Mouse (Mus musculus) liver, embryonic 14.5 days (tissue): ENCODE measurements around the gene Bend5. TPM values are rescaled to one million over a fixed set of nuclear protein-coding genes. Genes with fewer than 3 reads are reported as not detected.

Experiments
- ATAC-seq: fragments of 200-750 bp; cut with Nextera tagmentation; 2 replicates; pipeline ENCODE4 v1.8.0; 2017; ENCODE audit warnings: moderate number of reproducible peaks, mild to moderate bottlenecking, moderate library complexity; ENCODE audit not compliant: insufficient read depth
- DNase-seq, 3 experiments: peaks; one replicate each; pipeline ENCODE4 v3.0.0-alpha.2; 2012 to 2013; ENCODE audit warnings: low read depth in 3 of 3, low spot score in 3 of 3
- H3K27ac ChIP-seq: fragments of 300-500 bp; sonication (generic); 2 replicates; pipeline ENCODE4 v1.5.1; 2014; ENCODE audit warnings: moderate library complexity, mild to moderate bottlenecking, control low read depth, inconsistent platforms
- H3K27me3 ChIP-seq: fragments of 300-500 bp; sonication (generic); 2 replicates; pipeline ENCODE4 v1.6.1; 2014; ENCODE audit warnings: mild to moderate bottlenecking, low read length, moderate library complexity; ENCODE audit not compliant: control insufficient read depth, insufficient read depth
- H3K36me3 ChIP-seq: fragments of 300-500 bp; sonication (generic); replicated peaks from 2 replicates; pipeline ENCODE4 v1.6.1; 2014; ENCODE audit warnings: low read depth; ENCODE audit not compliant: control insufficient read depth, insufficient read depth
- H3K4me1 ChIP-seq, 2 experiments: fragments of 200-500 bp in 1 of 2; fragments of 300-500 bp in 1 of 2; sonication (generic) in 1 of 2; replicated peaks; 2 replicates each; pipeline ENCODE4 v1.6.1; 2012 to 2014; ENCODE audit warnings: antibody characterized with exemption in 1 of 2, inconsistent platforms in 1 of 2, low read length in 1 of 2; ENCODE audit not compliant: control insufficient read depth in 2 of 2, insufficient read depth in 2 of 2
- H3K4me2 ChIP-seq: fragments of 300-500 bp; sonication (generic); 2 replicates; pipeline ENCODE4 v1.6.1; 2014; ENCODE audit warnings: low read depth, mild to moderate bottlenecking, control low read depth, moderate library complexity
- H3K4me3 ChIP-seq, 2 experiments: fragments of 200-500 bp in 1 of 2; fragments of 300-500 bp in 1 of 2; sonication (generic) in 1 of 2; 2 replicates each; pipeline ENCODE4 v1.5.1; 2012 to 2014; ENCODE audit warnings: low read depth in 2 of 2, low read length in 2 of 2, mild to moderate bottlenecking in 2 of 2, control low read depth in 1 of 2, inconsistent platforms in 1 of 2, moderate library complexity in 1 of 2; ENCODE audit not compliant: insufficient read depth in 1 of 2
- H3K9ac ChIP-seq: fragments of 300-500 bp; sonication (generic); replicated peaks from 2 replicates; pipeline ENCODE4 v1.6.1; 2014; ENCODE audit warnings: mild to moderate bottlenecking, control low read depth, moderate library complexity
- H3K9me3 ChIP-seq: fragments of 300-500 bp; sonication (generic); 2 replicates; pipeline ENCODE4 v1.6.1; 2016; ENCODE audit warnings: low read length, mixed read lengths; ENCODE audit not compliant: control insufficient read depth
- CTCF ChIP-seq: IDR thresholded peaks from 2 replicates; pipeline ENCODE4 v1.5.1; 2016; ENCODE audit warnings: antibody characterized with exemption, low read depth, control low read depth
- EP300 ChIP-seq: IDR thresholded peaks from 2 replicates; pipeline ENCODE4 v1.6.1; 2016; ENCODE audit warnings: antibody characterized with exemption, low read depth
- WGBS: fragments of 180-500 bp; shearing (Covaris S2); extraction: QIAGEN DNeasy Blood & Tissue Kit; methylation state at CpG from one replicate; pipeline ENCODE4 v1.1.7; 2014; ENCODE audit not compliant: insufficient replicate concordance; 5-methylcytosine and 5-hydroxymethylcytosine counted together
- polyA plus RNA-seq, 2 experiments: library from polyadenylated mRNA; depleted of rRNA in 1 of 2; stranded (reverse) in 1 of 2; unstranded in 1 of 2; fragments of >200 nt; fragmentation: Nextera tagmentation in 1 of 2; extraction: Ambion mirVana in 1 of 2; gene quantifications; 2 replicates each; pipeline versions ENCODE4 v1.2.1 to v1.2.3; 2012 to 2014

Bend5 gene
- polyA plus RNA-seq, 2 experiments, result 0.32 to 0.47 TPM

- no peak overlapping the region for H3K4me3 ChIP-seq
- H3K27me3 ChIP-seq, result no peaks in the 10 kb centered on the region
- no peak overlapping the region for H3K4me2 ChIP-seq
- ATAC-seq (no peak), DNase-seq (no peak)
- TF ChIP-seq EP300, result no peak
- no peak for TF ChIP-seq CTCF
- H3K27ac ChIP-seq, result no peak overlapping the region
- H3K36me3 ChIP-seq, result no peaks in the 10 kb centered on the region
- H3K9me3 ChIP-seq, result no peaks in the 10 kb centered on the region
- WGBS, result 59% methylated on average over 4 of the region's 4 CpGs
- no peak overlapping the region for H3K9ac ChIP-seq
- H3K4me1 ChIP-seq, result no peaks in the 10 kb centered on the region
Measured at GRCm38 (mm10) chr4:111467796-111468195, 53.0 kb downstream of the Bend5 start.

- H3K9me3 ChIP-seq, result no peaks in the 10 kb centered on the region
- H3K27ac ChIP-seq, result no peak overlapping the region
- TF ChIP-seq EP300 (no peak), CTCF (no peak)
- ATAC-seq (no peak), DNase-seq (no peak)
- H3K4me2 ChIP-seq, result no peak overlapping the region
- H3K9ac ChIP-seq, result no peak overlapping the region
- no peaks in the 10 kb centered on the region for H3K27me3 ChIP-seq
- no peak overlapping the region for H3K4me3 ChIP-seq
- H3K36me3 ChIP-seq, result no peaks in the 10 kb centered on the region
- 47% methylated on average over 2 of the region's 2 CpGs for WGBS
- no peaks in the 10 kb centered on the region for H3K4me1 ChIP-seq
Measured at GRCm38 (mm10) chr4:111469847-111470246, 55.0 kb downstream of the Bend5 start.

- TF ChIP-seq CTCF (no peak), EP300 (no peak)
- H3K9me3 ChIP-seq, result no peaks in the 10 kb centered on the region
- H3K27me3 ChIP-seq, result no peaks in the 10 kb centered on the region
- no peaks in the 10 kb centered on the region for H3K36me3 ChIP-seq
- ATAC-seq (no peak), DNase-seq (no peak)
- H3K27ac ChIP-seq, result no peak overlapping the region
- H3K9ac ChIP-seq, result no peak overlapping the region
- no peaks in the 10 kb centered on the region for H3K4me1 ChIP-seq
- no peak overlapping the region for H3K4me3 ChIP-seq
- WGBS, result 57% methylated on average over 3 of the region's 3 CpGs
- no peak overlapping the region for H3K4me2 ChIP-seq
Measured at GRCm38 (mm10) chr4:111471726-111472125, 56.9 kb downstream of the Bend5 start.

- H3K4me1 ChIP-seq, result no peaks in the 10 kb centered on the region
- H3K9ac ChIP-seq, result no peak overlapping the region
- H3K9me3 ChIP-seq, result no peaks in the 10 kb centered on the region
- ATAC-seq (no peak), DNase-seq (no peak)
- 58% methylated on average over 3 of the region's 3 CpGs for WGBS
- no peaks in the 10 kb centered on the region for H3K36me3 ChIP-seq
- no peak overlapping the region for H3K27ac ChIP-seq
- H3K4me2 ChIP-seq, result no peak overlapping the region
- H3K4me3 ChIP-seq, result no peak overlapping the region
- TF ChIP-seq EP300 (no peak), CTCF (no peak)
- H3K27me3 ChIP-seq, result no peaks in the 10 kb centered on the region
Measured at GRCm38 (mm10) chr4:111472511-111472910, 57.7 kb downstream of the Bend5 start.

- H3K27ac ChIP-seq, result no peak overlapping the region
- 61% methylated on average over 1 of the region's 1 CpGs for WGBS
- no peaks in the 10 kb centered on the region for H3K27me3 ChIP-seq
- H3K36me3 ChIP-seq, result no peaks in the 10 kb centered on the region
- TF ChIP-seq CTCF (no peak), EP300 (no peak)
- H3K4me2 ChIP-seq, result no peak overlapping the region
- no peaks in the 10 kb centered on the region for H3K4me1 ChIP-seq
- no peaks in the 10 kb centered on the region for H3K9me3 ChIP-seq
- DNase-seq, result no peak
- no peak overlapping the region for H3K4me3 ChIP-seq
- ATAC-seq, result no peak
- H3K9ac ChIP-seq, result no peak overlapping the region
Measured at GRCm38 (mm10) chr4:111473014-111473413, 58.2 kb downstream of the Bend5 start.
